Mouse (Mus musculus) 3134 (cell line): ENCODE measurements around the gene Ptprt.

Experiments
- DNase-seq: peaks from one replicate; pipeline ENCODE4 v3.0.0-alpha.2; 2011; ENCODE audit warnings: low spot score; ENCODE audit not compliant: insufficient read length; ENCODE audit errors: extremely low read depth

Ptprt gene

DNA sequence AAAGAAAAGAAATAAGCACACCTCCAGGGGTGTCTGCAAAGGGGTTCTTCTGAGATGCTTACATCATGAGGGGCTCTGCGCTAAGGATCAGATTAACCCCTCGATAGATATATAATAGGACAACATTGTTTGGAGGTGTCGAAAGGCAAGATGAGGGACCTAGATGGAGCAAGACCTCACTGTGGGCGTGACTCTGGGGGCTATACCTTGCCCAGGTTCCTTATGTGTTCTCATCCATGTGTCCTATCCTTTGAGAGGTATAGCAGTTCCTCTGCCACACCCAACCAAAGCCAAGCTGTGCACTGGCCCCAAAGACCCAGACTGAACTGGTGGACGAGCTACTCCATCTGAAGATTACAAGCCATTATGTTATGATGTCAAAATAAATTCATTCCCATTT lies 58.2 kb downstream of the Ptprt start:
- DNase-seq, result no peak

DNA sequence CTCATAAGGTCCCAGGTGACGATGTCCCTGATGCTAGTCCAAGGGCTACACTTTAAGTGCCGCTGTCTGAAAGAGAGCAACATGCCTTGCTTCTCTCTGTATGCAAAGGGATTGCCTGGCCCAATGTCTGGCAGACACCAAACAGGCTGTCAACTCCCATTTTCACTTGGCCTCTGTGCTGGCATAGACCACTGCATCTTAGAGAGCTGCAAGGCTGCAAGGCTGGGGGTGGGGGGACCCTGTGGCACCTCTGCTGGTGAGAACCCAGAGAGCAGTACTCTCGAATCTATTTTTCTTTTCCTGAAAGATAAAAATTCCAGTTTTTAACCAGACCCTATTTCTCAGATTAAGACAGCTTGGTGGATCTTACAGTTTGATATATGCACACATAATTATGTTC lies 69.6 kb downstream of the Ptprt start:
- no peak for DNase-seq

DNA sequence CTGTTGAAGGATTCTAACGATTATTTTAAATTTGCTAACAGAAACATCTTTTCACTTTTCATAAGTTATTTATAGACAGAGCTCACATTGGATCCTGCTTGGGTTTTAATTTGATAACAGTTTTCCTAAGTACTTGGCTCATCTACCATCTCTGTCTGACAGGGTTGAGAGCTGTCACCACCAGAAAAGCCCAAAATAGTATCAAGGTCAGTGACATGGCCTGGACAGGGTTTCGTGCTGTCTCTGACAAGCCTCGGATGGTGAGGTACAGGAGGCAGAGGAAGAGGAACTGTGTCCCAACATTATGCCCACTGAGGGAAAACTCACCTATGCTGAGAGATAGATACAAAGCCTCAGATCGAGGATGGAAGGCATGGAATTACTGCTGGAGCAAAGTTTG lies 79.3 kb downstream of the Ptprt start:
- no peak for DNase-seq

DNA sequence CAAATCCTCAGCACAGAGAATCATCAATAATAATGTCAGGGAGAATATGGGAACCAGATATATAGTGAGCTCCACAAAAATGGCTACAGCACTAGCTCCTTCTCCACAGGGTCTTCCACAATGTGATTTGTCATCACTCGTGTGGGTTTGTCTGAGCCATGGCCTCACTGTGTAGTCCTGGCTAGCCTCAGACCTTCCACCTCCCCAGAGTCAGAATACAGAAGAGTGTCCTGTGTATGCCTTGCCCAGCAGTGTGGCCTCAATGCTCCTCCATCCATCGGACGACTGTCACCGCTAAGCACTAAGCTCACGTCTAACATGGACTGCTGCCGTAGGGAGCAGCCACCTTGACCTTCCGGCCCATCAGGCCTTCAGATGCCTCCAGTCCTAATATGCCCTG lies 83.1 kb downstream of the Ptprt start:
- DNase-seq, result no peak

DNA sequence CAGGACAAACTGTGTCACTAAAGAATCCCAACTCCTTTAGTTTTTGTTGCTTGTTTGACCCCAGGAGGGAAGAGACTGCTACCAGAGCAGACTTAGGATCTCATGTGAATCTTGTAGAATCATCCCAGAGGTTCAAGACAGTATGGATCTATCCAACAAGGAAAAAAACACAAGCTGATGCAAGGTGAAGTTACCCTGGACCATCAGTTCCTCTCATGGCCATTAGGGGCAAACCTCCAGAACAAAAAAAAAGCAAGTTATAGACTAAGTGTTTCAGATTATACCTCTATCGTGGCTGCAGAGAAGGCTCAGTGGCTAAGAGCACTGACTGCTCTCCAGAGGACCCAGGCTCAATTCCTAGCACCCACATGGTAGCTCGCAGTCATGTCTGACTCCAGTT lies 88.1 kb downstream of the Ptprt start:
- DNase-seq, result no peak

DNA sequence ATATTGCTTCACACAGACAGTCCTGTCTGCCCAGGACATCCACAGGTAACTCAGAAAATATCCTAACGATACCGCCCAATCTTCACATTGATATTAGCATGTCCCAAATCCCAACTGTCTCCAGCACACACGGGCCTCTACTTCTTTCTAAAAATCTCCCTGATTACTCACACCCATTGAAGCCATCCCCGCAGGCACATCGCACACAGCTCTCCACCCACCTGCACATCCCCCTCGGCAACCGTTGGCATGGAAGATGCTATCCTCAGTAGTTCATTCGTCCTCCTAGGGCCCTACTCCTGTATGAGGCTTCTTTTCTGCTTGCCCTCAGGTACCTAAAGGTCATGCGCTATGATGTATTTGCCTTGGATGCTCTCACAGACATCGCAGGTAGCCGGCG lies 89.9 kb downstream of the Ptprt start:
- DNase-seq, result no peak

DNA sequence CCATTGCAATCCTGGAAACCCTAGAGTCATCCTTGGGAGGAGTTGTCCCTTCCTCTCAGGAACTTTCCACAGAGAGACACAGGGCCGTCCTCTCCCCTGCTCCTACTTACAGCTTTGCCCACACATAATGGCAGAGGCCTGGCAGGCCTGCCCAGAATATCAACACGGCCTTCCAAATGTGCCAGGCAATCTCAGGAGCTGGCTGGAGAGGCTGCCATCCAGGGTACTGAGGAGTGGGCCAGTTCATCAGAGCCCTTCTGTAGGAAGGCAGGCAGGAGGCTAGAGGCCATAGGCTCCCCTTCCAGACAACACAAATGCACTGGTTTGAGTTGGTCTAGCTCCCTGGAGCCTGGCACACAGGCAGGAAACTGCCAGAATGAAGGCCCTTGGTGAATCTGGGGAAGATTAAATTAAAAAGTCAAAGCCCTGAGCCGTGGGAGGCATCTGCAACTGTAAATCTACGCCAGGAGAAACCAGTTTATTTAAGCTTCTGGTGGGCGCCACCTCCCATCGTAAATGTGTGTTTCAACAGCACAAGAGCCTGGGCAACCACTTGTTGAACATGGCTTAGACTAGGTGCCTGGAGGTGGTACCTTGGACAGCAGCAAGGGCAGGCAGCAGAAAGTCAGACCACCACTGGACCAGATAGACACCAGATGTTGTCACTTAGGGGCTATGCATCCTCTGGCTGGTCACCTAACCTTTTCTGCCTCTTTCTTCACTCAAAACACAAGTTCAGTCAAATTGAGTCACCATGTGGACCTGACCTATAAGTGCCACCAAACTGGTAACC lies 92.4 kb downstream of the Ptprt start:
- DNase-seq, result no peak

DNA sequence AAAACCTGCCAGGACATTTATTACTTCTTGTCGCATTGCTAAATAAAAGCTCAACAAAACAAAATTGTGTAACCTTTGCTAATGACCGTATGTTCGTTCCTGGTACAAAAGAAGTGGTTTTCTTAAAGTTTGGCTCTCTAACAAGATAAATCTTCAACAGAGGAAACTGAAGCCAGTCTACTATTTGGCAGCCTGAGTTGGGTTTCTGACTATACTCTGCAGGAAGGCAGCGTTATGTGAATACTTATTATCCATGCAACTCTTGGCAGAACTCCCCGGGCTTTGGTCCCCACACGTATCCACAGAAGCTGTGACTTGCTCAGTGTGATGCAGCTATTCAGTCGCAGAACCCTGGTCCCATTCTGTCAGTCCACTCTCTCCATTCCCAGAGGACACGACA lies 112.6 kb downstream of the Ptprt start:
- DNase-seq, result no peak

DNA sequence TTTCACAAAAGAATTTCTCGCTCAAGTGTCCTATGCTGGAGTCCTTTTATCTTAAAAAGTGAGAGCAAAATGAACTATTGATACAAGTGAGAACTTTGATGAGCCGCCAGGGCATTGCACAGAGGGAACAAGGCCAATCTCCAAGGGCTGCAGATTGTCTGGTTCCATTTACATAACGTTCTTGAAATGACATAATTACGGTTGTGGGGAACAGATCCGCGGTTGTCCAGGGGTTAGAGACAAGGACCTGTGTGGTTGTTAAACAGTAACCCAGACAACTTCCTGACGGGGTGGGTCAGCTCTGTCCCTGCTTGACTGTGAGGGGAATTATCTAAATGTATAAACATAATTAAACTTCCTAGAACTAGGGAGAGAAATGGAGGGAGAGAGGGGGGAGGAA lies 129.3 kb downstream of the Ptprt start:
- no peak for DNase-seq

DNA sequence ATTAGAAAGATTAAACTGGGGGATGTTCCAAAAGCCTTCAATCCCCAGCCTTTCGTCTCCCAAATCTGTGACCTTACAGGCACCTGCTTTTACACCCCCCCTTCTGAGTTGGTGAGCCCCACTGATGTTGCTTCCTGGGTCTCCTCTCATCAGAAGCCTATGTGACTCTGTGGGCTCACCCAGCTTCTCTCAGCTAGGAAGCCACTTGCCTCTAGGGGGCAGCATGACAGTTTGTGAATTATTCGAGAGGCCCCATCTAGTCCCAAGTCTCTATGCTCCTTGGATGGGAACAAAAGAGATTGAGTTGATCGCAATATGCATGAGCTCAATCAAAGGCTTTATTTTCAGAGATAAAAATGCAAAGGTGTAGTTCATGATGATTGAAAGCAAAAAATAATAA lies 132.0 kb downstream of the Ptprt start:
- DNase-seq, result no peak

DNA sequence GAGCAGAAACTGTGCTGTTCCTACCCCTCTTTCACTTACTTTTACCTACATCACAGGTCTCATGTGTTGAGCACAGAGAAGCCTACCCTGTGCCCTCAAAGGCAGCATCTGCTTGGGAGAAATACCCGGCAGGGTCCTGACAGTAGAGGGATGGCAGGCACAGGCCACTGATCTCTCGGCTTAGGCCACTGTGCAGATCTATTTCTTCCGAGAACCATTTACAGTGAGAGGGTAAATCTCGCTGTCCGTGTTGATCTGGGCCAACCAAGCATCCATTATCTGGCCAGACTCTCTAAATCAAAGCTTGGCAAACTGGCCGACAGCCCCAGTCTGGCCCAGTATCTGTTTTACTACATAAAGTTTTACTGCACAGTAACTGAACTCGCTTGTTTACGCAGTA lies 145.0 kb downstream of the Ptprt start:
- no peak for DNase-seq

DNA sequence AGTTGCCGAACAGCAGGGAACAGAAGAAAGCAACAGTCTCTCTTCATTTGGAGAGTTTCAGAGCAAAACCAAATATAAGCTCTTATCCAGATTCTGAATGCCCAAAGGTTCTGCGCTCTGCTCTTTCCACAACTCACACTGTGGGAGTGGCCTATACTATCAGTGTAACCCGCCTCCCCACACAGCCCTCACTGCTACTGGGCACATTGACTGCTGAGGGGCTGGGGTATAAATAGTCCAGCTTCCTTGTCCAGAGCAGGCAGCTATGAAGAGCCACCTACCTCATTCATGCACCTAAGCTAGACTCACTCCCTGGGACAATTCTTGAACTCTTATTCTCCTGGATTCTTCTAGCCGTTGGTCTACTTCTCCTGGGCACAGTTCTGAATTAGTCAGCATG lies 147.9 kb downstream of the Ptprt start:
- DNase-seq, result no peak

DNA sequence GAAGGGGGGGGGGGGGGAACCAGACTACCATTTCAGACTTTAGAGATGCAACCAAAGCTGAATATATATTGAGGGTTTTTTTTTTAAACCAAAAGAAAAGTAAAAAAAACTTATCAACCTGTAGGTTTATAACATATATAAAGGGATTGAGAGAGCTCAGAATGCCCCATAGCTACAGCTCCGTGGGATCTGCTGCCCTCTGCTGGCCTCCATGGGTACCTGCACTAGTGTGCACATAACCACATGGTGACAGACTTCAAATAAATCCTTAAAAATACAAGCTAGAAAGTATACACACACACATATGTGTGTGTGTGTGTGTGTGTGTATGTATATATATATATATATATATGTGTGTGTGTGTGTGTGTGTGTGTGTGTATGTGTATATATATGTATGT lies 148.9 kb downstream of the Ptprt start:
- DNase-seq, result no peak

DNA sequence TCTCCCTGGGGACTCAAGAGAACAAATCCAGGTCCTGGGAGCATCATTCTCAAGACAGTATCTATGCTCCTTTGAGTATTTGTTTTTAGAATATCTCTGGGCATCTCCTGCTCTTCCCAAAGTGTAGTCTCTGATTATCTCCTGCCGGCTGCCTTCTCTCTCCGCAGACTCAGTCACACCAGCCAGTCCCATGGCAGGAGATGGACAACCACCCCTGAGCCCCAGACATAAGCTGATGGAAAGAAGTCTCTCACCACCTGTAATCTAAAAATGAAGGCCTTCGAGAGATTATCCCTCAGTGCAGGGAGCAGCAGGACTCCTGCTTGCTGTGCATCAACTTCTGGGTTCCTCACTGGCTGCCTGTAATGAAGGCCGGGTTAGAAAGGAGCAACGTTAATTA lies 151.9 kb downstream of the Ptprt start:
- no peak for DNase-seq

DNA sequence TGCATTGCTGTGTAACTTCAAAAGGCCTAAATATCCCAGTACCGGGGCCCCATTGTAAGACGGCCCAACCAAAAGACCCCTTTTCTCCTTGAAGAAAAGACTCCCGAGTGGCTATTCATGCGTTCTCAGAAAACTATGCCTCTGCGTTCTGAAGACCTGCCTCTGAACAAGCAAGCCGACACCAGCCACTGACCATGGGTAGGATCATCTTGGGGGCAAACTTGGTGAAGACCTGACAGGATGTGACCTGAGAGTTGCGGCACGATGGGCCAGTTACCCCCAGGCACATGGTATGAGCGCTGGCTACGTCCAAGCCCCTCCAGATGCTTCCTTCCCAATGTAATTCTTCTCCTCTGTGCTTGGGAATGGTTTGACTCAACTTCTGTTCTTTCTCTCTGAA lies 153.3 kb downstream of the Ptprt start:
- DNase-seq, result no peak

DNA sequence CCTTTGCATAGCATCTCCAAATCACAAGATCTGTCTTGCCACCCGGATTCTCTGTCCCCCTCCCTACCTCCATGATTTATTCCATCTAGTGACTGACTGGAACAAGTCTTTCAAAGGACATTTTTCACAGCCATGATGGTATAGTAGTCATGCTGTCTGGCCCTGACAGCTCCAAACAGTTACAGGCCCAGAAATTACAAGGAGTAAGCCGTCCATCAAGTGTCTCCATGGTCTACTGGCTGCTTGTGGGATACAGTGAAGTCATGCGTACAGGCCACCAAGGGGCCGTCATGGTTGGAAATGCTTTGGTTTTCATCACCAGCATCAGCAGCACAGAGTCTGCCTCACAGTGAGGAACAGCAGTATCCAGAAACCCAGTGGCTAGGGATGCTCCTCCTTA lies 156.1 kb downstream of the Ptprt start:
- DNase-seq, result no peak

DNA sequence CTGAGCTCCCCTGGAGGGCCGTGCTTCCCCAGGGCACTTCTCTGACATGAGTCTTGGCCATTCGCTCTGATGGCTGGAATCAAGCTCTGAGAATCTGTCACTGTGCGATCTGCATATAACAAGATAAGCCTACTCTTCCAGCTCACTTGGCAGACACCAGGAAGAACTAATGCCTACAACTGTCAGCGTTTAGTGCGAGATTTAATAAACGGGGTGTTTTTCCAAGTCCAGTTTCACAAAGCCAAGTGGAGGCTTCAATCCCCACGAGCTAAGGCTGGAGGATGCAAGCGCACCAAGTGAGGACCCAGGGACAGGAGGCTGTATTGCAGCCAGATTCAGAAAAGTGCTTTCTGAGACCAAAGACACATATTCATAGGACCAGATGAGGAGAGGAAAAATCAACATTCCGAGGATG lies 161.4 kb downstream of the Ptprt start:
- no peak for DNase-seq

DNA sequence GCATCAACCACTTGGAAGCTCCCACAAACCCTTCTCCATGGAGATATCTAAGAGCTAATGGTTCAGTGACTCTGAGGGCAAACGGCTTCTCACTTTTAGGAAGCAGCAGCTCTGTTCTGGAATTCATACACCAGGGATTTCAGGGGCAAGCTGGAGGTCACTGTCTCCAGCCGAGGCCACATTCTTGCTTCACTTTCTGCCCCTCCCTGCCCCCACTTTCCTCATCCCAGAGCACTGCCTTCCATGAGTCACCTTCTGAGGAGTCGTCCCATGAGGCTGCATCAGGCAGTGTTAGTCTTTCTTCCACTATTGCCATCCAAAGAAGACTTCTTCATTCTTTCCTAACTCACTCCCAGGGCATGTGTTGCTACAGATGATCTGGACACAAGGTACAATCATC lies 162.8 kb downstream of the Ptprt start:
- DNase-seq, result peak; percentile 17

DNA sequence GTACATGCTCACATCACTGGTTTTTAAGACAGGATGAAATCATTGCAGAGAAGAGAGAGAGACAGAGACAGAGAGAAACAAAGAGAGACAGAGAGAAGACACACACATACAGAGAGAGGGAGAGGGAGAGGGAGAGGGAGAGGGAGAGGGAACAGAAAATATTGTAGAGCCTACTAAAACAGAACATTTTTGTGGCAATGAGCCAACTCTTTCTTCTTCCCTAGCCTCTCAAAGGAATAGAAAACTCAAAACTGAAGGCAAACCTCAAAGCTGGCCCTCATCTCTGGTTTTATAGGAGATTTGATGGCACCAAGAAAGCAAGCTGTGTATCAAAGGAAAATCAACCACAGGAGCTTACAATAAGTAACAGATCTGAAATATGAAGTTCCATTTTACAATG lies 176.9 kb downstream of the Ptprt start:
- DNase-seq, result no peak

DNA sequence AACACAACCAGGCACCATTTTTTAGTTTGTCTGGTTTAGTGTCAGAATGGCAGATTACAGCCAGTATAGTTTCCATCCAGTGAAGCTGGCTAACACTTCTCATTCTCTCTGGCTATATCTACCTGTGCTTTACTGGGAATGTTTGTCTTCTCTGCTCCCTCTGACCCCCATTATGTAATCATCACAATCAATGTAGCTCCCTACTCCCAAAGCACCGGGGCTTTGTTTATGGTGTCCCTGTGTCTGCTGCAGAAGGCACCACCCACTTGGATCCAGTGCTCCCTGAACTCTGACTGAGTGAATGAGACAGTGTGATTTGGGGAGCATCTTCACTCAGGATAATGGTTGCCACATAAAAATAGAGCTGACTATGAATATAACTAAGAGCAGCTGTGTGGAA lies 217.8 kb downstream of the Ptprt start:
- DNase-seq, result no peak

DNA sequence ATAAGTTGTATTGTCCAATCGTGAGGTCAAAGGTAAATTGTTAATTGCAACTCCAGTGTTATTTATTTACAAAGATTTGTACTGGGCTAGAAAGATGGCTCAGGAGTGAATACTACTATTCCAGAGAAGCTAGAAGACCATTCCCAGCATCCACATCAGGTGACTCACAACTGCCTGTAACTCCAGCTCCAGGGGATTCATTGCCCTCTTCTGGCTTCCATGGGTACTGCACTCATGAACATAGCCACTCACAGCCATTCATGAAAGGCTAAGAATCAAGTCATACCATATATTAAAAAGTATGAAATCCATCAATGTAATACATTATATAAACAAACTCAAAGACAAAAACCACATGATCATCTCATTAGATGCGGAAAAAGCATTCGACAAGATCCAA lies 224.3 kb downstream of the Ptprt start:
- DNase-seq, result no peak

DNA sequence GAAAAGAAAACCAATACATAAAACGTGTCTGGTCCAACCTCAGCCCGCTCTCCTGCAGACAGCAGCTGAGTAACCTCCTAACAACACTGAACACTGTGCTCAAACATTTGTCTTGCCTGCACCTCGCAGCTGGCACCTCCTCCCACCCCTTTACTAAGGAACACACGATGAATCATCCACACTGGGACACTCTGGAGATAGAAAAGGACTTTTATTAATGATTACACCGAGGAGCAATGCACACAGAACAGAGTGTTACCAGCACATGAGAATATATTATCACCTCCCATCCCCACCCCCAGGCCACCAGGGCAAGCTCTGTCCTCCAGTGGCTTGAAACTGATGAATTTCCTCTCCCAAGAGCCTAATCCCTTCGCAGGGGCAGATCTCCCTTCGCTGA lies 230.8 kb downstream of the Ptprt start:
- DNase-seq, result no peak

DNA sequence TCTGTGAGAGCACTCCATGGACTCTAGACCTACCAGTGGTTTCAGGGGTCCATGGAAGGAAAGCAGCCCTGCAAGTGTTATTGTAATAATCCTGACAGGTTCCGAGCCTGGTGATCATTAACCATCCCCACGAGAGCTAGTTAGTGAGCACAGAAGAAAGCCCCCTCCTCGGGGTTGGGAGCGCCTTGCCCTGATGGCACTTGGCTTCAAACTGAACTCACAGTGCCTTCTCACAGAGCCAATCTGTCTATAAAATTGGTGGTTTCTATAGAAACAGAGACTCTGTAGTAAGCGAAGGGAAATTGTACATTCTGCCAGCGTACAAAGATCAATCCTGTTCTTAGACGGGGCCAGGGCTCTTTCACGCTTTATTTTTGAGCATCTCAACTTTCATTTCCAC lies 234.8 kb downstream of the Ptprt start:
- no peak for DNase-seq
